Mouse (Mus musculus) fibroblast of lung, adult 2 months (primary cell): ENCODE results near the gene Coq8a.
A peak's percentile ranks its signal among the peaks of the same experiment; 100 is the strongest.

Experiments used
- DNase-seq: peaks from one replicate; pipeline ENCODE4 v3.0.0-alpha.2; 2011; ENCODE audit warnings: low read depth

The Coq8a gene

DNA sequence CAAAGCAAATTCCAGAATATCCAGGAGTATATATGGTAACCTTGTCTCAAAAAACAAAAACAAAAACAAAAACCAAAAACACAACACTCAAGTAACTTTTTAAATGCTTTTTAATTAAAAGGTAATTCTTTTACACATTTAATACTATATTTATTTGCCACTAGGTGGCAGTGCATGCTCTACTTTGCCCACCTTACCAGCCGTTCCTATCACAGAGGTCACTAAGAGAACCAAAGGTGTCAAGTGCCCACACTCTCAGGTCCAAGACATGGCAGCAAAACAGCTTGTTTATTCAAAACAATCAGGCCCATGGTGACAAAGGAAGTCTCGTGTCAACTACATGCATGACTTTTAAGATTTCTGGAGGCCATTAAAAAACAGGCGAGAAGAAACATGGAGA lies 24.2 kb downstream of the Coq8a start:
- no peak for DNase-seq

DNA sequence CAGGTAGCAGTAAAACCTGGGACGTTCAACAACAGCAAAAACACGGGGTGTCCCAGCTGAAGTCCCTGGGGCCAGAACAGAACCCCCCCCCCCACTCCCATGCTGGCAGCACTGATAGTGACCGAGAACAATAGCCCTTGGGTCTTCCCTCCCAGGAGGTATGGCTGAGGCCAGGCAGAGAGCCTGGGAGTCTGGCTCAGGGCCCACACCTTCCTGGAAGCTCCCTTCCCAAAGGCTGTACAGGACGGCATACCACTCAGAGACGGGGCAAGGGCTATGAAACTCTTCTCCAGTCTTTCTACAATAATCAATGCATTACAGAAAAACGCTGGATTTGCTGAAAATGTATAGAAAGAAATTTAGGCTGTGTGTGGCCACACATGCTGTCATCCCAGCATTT lies 24.7 kb downstream of the Coq8a start:
- DNase-seq: no peak

DNA sequence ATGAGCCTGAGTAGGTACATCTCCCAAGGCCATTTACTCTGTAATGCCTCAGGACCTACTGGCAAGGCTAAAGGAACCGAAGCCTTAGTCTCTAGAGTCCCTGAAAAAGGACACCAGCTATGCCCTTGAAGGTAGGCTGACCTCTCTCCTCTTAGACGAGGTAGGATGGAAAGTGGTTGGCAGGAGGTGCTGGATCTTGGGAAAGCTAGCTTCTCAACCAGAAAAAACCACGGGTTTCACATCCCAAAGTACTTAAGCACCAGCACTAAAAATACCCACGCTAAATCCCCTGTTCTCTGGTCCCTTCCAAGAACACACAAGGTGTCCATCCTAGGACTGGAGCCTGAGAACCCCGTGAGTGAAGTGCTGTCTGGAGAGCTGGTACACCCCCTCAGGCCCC lies 26.4 kb downstream of the Coq8a start:
- DNase-seq: no peak

DNA sequence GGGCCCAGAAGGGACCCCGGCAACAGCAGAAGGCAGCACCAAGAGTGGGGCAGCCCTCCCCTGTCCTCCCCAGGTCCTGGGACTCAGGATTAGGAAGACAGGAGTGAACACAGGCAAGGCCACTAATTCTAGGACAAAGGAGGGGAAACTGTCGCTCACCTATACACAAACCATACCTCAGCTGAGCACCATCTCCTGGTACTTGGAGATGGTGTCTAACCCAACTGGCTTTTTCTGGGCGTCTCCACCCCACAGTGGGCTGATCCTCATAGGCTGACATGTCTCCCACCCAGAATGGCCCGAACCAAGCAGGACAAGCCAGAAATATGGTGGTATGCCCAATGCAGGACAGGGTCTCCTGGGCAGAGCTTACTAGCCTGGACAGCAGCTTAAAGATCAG lies 26.8 kb downstream of the Coq8a start:
- DNase-seq: no peak

DNA sequence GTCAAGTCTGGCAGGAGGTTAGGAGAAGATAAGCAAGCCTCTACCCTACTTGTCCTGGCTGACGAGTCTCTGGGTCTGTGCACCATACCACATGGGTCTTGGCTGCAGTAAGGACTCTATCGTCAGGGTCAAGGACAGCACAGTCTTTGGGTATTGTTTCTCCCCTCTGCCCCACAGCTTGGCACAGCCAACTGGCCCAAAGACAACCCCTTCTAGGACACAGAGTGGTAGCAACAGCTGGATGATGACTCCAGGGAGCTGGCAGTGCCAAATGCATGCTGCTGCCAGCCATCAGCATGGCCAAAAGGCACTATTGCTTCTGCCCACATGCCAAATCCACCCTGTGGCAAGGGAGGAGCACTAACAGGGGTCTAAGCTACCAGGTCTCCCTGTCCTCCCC lies 27.5 kb downstream of the Coq8a start:
- DNase-seq: no peak

DNA sequence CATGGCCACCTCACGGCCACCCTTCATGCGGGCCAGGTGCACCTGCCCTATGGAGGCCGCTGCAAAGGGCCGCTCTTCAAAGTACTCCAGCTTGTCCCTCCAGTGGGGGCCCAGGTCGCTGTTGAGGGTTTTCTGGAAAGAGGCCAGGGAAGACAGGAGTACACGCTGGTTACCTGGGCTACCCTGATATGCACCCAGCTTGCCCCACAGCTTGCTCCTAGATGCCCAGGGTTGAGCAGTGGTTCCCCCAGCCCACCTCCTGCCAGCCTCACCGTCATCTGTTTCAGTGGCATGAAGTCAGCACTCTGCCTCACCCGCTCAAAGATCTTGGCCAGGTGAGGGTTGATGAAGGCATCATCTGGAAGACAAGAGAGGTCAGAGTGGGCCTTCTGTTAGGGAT lies 29.3 kb downstream of the Coq8a start:
- DNase-seq: no peak

DNA sequence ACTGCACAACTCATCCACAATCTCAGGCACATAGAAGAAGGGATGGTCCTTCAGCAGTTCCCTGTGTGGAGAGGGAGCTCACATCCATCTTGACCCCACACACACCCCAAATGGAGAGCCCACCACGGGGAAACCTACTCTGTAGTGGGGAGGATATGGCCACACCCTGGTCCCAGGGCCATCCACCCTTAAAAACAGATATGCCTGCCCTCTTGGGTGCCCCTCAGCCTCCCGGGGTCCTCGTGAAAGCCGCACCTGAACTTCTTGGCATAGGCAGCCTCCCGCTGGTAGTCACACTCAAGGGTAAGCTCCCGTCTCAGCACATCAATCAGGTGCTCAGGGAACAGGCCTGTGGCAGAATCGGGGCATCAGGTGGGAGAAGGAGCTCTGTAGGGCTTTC lies 30.2 kb downstream of the Coq8a start:
- no peak for DNase-seq

DNA sequence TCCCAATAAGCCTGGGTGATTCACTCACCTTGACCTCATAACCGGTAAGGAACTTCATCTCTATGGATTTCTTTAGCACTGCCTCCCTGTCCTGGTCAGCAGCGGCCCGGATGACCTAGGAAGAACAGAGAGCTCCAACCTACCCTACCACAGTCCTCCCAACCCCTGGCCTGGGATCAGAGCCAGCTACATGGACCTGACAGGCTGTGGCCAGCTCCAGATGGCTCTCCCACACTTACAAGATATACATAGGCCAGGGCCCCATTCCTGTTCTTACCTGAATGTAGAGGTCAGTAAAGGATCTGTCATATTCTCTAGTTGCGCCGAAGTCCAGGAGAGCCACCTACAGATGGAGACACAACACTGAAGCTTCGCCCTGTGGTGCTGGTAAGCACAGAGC lies 31.1 kb downstream of the Coq8a start:
- no peak for DNase-seq

DNA sequence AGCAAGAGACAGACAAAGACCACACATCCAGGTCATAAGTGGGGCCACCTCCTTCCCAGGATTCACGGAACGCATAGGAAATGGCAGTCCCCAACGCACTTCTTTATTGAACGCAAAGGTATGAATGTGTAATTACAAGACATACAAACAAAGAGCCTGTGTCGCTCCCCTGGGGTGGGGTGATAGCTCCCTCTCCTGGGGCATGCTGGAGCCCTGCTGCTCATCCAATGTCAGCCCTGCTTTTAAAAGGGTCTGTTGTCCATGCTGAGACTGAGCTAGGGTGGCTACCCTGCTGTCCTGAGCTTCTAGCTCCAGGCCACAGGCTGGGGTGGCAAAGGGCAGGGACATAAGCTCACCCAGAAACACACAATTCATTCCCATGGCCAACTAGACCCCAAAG lies 32.9 kb downstream of the Coq8a start:
- no peak for DNase-seq

DNA sequence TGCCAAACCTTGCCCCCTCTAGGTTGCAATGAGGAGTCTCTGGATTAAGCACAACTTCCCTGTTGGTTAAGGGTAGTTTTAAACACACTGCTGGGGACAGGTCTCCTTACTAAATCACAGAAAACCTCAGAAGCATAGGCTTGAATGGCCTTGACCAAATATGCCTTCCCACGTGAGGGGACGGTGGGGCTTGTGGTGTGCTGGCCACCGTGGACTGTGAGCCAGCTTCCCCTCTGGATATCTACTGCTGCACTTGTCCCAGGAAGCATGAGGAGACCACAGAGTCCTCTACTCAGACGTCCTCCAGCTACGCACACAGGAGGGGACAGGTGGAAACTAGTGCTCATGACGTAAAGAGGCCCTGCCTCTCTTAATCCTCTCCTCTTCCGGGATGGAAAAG lies 36.4 kb downstream of the Coq8a start:
- no peak for DNase-seq

DNA sequence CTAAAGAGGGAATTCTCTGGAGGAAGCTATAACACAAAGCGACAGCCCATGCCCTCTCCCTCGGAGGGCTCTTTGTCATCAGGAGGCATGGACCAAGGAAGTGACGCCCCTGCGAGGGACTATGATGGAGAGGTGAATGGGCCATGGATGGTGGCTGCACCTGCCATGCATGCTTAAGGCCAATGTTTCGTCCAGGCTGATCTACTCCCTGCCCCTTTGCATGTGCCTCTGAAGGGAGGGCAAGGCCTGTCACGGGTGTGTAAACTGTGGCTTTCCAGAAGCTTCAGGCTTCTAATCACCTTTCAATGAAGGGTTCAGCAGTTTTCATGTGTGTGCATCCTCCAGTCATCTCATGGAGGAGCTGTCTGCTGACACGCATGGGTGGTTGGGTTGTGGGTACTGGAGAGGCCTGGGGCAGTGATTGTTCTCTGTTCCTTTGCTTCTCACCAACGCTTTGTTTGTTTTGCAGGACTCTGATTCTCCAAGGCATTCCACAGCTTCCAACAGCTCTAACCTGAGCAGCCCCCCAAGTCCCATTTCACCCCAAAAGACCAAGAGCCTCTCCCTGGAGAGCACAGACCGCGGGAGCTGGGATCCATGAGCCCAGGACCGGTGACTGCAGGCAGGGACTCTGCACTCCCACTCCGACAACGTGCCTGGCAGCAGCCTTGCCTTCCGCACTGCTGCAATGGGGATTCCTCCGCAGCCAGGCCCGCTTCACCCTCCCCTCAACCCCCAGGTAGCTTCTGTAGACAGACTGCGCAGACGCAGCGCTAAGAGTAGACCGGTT lies 37.6 kb downstream of the Coq8a start:
- DNase-seq: no peak

DNA sequence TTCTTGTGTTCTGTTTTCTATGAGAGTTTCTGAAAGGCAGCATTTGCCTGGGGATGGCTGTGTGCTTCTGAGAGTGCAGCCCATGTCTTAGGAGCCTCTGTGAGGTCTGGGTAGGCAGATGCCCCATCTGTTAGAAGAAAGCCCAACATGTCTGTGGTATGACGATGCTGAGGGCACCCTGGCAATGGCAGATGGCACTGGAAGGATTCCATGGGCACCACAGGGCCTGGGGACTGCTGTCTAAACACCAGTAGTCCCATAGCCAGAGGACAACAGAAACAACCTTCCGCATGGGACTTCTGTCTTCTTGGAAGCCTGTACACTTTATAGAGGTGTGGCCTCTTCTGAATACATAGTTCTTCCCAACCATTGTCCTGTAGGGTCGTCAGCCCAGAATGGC lies 38.2 kb downstream of the Coq8a start:
- DNase-seq: no peak

DNA sequence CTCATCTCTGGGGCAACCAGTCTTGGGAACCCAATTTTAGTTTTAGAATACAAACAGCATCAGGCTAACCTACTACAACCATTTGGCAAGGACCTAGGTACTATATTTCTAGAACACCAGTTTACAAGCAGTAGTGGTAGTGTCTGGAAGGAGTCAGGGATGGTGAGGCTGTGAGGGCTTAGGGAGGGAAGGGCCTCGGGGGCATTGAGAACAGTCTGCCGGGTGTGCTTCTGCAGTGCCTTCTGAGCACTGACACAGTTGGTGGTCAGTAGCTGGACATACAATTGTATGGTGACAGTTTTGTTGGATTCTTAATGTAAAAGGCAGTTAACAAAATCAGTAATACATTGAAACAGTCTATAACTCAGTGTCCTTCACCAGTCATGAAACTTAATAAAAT lies 38.9 kb downstream of the Coq8a start:
- DNase-seq: no peak

DNA sequence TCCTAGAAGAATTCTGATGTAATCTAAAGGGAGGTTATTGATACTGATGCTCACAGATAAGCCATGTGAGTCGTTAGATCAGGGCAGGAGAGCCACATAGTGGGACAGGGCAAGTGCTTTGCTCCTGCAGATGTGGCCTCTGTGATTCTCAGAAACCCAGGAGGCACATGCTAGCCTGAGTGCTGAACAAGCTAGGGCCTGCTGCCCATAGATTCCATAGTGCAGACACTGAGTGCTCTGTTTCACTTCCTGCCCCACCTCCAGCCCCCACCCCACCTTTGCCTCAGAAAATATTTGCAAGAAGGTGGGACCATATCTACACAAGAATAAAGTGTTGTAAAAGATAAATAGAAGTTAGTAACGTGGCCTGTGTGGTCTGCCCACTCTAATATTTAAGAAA lies 40.8 kb downstream of the Coq8a start:
- DNase-seq: no peak

DNA sequence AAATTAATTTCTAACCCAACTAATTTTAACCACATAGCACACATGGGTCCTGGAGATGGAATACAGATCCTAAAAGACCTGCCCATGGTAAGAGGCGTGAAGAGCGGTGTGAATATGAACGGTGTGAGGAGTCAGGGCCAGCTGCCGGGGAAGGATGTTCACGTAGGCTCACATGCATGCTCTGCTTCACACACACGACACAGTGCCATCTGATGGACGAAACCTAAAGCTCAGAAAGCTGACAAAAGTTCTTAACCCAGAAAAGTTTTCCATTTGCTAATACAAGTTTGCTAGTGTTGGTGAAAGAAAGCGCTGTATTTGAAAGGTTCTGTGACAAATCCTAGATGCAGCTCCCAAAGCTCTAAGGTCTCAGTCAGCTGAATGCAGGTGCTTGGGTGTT lies 48.2 kb downstream of the Coq8a start:
- DNase-seq: no peak

DNA sequence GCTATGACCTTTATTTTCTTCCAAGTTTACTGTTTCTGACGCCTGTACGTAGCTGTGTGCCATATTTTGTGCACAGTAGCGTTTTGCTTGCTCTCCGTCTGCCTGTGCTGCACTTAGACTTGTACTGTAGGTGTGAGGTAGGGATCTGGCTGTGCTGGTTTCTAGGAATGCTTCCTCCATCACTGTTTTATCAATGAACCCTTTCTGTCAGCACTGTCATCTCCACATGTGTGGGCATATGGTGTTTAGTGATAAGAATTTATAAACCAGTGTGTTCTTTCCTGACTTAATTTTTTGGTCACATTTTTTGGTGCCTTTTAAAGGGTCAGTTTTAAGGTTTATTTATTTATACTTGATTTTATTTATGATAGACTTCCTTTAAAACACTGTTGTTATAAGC lies 50.8 kb downstream of the Coq8a start:
- DNase-seq: no peak

DNA sequence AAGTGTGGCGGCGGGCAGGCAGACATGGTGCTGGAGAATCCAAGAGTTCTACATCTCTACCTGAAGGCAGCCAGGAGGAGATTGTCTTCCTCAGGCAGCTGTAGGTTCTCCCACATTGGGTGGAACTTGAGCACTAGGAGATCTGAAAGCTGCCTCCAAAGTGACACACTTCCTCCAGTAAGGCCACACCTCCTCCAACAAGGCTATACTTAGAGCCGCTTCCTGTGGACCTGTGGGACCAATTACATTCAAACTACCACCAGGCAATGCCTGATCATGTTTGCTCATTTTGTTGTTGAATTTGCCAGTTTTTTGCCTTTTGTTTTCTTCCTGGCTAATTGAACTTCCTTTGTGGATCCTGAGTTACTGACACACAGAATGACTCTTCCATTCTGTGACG lies 51.4 kb downstream of the Coq8a start:
- DNase-seq: no peak

DNA sequence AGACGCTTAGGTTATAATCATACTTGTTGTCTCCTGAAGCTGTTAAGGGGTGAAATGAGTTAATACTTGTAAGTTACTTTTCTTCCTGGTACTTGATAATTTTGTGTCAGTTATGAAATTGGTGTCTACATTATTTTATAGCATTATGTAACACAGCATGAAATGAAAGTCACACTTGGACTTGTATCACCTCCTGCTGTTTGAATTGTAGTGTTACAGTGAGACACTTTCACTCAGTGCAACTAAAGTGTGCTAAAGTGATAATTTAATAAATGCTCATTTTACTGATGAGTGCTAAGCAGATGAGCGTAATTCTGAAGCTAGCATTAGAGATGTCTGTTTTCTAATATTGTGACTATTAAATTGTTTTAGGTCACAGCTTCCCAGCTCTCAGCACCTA lies 58.4 kb downstream of the Coq8a start:
- no peak for DNase-seq

DNA sequence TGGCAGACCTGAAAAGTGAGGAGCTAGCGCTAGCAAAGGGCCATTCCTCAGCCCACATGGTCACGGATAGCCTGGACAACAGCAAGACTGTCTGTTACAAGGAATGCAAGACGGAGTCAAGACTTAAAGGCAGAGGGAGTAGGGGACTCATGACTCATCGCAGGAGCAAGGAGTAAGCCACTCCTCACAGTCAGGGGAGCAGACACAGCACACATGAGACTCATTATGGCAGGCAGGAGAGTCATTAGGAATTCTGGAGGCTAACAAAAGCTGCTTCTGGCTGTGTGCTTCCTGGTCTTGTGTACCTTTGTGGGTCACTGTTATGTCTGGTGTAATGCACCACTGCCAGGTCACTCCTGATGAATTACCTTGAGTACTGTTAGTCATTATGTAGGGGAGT lies 60.2 kb downstream of the Coq8a start:
- peak; percentile 22 for DNase-seq

DNA sequence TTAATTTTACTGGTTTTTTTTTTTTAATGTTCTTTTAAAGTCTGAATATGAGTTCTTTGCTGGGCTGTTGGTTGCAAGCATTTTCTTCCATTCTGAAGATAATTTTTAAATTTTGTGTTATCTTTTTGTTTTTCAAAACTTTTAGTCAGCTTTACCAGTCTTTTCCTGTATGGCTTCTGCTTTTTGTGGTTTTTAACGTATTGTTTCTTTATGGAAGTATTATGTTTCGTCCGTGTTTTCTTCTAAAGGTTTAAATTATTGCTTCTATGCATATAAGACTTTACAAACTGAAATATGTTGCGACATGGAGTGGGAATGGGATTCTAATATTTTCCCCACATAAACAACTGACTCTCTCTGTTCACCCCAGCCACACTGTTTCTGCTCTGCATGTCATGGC lies 67.2 kb downstream of the Coq8a start:
- no peak for DNase-seq

DNA sequence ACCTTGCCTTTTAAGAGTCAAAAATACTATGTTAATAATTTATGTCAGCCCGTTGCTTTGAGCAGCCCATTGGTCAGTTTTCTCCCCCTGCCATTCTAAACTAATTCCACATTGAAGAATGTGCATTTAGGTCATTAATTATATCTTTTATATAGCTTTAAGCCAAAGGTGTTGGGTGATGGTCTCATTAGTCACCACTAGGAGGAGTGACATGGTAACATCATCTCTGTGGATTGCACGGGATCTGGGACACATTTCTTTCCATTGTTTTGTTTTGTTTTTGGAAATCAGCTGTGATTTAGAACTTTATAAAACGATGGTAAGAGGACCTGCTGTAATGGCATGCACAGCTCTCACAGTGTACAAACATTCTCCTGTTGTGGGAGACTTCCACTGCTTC lies 68.0 kb downstream of the Coq8a start:
- DNase-seq: no peak

DNA sequence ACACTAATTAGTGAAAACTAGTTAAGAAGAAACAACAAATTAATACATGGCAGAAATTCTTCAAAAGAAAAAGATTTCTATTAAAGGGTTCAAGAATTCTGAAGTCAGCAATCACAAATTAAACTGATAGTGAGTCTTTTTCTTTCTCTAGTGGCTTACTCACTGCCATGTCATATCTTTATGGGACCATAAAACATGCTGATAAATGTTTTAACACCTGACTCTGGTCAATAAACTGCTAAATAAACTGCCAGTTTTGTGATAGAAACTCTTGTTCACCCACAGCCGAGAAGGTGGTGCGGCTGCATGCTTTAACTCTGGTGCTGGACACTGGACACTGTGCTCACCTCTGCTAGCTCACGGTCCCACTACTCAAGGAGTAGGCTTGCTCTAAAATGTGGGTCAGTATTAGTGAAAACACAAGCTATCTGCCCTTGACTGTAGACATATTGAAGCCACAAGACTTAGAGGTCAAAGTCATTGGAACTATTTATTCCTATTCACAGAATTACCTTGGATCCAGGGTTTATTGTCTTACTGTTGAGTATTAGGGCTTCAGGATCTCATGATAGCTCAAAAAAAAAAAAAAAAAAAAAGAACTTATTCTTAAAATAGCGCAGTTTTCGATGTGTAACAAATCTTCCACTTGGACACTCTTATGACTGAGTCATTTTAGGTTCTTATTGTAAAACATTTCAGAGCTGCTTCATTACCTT lies 71.2 kb downstream of the Coq8a start:
- no peak for DNase-seq

DNA sequence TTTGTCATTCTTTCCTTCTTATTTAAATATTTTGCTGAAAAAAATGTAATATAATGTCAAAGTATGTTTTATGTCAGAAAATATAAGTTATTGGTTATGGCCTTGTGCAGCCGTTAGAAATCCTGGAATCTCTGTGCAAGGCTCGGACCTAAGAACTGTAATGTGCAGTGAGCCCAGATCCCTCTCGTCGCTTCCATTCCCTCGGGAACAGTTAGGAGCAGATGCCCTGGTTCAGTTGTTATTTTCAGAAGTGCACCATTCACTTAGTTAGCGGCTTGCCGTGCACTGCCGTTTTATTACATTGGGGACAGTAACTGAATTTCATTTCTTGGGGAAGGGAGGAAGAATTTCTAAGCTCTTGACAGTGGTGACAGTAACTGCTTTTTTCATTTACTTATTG lies 81.2 kb downstream of the Coq8a start:
- DNase-seq: no peak

DNA sequence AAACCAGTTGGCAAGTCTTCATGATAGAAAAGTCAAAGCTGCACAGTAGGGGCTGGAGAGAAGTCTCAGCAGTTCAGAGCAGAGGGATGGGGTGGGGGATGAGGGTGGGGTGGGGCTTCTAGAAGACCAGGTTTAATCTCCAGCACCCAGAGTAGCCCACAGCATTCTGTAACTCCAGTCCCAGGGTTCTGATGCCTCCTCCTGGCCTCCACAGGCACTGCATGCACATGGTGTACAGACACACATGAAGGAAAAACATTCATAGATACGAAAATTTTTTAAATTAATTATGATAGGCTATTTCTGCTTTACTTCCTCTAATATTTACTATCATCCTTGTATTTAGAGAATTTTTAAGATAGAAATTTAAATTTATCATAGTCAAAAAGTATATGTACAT lies 82.9 kb downstream of the Coq8a start:
- DNase-seq: no peak
